Mouse (Mus musculus): ENCODE measurements around the gene Pim2.
A peak's percentile ranks its signal among the peaks of the same experiment; 100 is the strongest.

The Pim2 gene

DNA sequence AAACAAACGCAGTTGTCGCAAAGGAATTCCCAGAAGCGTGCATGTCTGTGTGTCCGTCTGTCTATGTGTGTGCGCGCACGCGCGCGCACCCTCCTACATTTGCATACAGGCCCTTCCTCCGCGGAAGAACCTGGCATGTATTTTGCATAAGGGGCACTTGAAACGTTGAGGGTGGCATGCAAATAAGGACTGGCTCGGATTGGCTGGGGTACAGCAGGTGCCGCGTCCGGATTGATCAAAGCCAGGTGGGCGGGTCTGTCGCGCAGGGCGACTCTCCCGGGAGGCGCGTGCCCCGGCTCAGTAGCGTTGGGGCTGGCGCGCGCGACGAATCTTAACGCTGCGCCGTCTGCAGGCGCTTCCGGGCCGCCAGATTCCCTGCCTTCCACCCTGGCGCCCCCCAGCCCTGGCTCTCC is at the start of gene Pim2:
TSS of gene Pim2 (plus strand) at position 256 of the 413 bp plus-strand sequence.
- peak; percentile 64 to 68 for DNase-seq (ENCODE audit: low spot score in 2 of 2)

DNA sequence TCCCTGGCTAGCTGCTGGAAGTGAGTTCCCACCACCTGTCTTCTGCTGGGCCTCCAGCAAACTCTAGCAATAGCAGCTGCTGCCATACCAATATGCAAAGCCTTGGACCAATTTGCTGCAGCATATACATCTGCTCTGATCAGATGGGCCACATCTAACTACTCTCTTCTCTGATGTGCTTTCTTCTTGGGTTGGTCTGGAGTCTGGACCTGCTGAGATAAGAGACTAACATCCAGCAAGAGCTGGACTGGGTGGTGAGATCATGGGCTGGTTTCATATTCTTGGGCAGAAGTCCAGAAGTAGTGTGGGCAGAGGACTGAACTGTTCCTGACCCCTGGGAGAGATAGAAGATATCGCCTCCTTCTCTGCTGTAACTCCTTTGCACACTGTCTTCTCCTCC is 40.9 kb upstream of the Pim2 start:
- no peak for DNase-seq (ENCODE audit: low spot score in 2 of 2)

DNA sequence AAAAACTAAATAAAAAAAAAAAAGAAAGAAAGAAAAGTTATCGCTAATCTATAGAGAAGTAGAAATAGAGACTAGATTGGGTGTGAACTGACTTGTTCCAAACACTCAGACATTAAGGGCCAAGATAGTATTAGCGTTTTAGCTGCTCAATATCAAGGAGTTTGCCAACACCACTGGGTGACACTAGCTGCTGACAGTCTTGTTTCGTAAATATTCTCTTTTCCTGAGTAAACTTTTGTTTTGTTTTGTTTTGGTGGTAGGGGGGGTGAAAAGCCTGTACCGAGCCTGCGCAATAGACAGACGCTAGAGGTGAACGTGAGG is 37.3 kb upstream of the Pim2 start:
- no peak for DNase-seq (ENCODE audit: low spot score in 2 of 2)

DNA sequence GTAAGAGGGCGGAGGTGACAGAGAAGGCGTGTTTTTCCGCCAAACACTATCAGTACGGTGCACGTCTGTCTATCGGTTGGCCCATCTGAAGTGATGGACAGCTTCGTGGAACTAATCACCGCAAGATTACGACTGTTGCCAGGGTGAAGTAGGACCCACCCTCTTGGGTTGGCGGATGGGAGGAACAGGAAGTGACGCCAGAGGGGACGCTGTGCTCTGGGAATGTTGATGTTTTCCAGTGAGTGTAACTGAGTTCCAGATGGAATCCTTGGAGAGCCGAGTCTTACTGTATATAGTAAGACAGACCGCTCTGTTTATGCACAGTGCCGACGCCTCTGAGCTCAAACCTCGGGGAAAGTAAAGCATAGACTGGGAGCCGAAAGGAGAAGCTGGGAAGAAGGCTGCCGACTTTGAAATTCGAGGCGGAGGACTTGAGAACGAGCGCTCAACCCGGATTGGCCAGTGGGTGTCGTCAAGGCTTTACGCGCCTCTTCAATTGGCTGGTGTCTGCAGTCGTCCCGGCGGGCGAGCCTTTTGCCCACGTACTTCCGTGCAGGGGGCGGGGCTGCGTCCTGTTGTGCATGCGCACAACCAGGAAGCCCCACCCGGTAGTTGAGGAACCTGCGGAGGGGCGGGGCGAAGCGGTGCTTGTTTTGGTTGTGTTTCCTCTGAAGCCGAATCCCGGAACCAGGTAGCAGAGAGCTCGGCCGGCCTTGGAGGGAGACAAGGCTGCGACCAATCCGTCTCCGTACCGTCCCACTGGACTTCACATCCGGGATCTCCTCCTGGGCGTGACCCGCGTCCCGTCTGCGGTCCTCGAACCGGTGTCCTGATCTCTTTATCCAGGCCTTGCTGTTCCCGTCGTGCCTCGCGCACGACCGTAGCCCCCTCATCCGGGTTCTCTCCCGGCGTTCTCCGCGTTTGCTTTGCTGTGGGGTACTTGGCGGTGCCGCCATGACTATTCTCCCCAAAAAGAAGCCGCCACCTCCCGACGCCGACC is 36.6 kb upstream of the Pim2 start, which contains the start of gene Otud5:
TSS of gene Otud5 (plus strand) at position 202 of the 1,000 bp plus-strand sequence.
- peak; percentile 90 to 91 for DNase-seq (ENCODE audit: low spot score in 2 of 2)

DNA sequence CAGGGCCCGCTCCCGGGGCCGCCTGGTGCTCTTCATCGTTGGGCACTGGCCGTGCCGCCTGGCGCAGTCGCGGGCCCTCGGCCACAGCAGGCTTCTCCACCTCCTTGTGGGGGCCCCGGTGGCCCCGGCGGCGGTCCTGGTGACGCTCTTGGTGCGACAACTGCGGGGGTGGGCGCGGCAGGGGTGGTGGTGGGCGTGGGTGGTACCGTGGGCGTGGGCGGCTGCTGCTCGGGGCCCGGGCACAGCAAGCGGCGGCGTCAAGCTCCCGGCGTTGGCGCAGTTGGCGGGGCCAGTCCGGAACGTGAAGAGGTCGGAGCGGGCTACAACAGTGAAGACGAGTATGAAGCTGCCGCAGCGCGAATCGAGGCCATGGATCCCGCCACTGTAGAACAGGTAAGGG is 35.7 kb upstream of the Pim2 start:
- DNase-seq (ENCODE audit: low spot score in 2 of 2) = no peak

DNA sequence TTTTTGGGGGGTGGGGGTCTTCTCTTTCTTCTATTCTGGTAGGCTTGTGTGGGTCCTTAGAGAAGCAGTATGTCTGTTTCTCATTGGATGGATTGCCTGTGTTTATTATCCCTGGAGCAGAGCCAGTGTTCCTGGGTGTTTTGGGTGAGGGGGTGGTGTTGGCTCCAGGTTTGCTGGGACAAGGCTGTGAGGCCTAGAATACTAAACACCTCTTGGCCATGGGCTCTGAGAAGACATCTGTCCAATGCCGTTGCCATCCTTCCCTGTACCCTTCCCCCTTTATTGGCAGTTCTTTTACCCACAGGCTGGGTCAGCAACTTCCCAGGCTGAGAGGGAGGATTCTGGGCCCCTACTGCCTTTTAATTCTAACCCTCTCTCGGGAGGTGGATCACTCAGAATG is 30.2 kb upstream of the Pim2 start:
- DNase-seq (ENCODE audit: low spot score in 2 of 2) = no peak

DNA sequence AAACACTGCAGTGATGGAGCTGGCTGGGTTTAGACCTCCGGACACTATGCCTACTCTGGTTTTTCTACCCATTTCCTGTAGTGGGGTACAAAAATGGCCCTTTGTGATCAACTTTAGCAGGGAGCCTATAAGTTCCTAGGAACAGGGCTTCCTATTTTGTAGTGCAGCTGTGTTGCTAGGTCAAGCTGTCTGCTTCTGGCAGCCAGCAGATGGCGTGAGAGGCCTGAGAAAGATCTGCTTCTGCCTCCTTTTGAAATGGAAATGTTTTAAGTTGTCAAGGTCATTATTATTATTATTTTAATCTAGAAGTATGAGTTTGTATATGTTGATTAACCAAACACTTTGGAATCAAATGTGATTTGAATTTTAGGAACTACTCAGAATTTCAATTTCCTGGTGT is 23.5 kb upstream of the Pim2 start:
- DNase-seq (ENCODE audit: low spot score in 2 of 2) = no peak

DNA sequence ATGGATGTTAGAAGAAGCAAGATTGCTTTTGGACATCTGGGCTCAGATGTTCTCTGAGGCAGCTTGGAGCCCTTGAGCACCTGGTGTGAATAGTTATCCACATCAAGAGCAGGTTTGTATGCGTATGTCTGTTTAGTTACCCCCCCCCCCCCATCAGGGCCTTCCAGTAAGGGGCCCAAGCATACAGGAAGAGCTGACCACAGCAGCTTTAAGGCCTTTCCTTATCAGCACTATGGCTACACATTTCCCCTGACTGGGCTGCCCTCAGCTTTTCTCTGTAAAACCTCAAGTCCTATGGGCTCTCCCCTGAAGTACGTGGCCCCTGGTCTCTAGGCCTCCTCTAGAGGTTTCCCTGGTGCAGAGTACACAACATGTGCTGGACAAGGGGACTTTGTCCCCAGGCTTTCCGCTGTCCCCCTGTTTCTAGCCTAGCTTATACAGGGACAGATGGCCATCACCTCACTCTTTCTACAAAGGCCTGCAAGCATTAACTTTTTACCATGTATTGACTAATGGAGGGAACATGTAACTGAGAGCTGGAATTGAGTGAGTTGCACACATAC is 18.8 kb upstream of the Pim2 start:
- DNase-seq (ENCODE audit: low spot score in 2 of 2) = no peak

DNA sequence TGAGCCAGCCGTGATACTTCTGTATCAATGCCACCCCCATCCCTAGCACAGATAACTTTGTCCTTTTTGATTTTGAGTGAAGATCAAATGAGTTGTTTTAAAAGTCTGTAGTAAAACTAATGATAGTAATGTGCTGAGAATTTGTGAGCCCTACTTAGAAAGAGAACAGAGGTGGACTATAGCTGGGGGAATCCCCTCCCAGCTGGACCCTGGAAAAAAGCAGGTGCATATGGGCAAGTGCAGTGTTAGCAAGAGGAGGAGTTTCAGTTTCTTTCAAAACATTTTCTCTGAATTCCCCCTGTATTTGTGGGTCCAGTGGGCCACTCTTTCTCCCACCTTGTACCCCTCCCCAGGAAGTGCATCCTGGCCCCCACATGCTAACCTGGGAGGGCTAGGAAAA is 14.9 kb upstream of the Pim2 start:
- no peak for DNase-seq (ENCODE audit: low spot score in 2 of 2)

DNA sequence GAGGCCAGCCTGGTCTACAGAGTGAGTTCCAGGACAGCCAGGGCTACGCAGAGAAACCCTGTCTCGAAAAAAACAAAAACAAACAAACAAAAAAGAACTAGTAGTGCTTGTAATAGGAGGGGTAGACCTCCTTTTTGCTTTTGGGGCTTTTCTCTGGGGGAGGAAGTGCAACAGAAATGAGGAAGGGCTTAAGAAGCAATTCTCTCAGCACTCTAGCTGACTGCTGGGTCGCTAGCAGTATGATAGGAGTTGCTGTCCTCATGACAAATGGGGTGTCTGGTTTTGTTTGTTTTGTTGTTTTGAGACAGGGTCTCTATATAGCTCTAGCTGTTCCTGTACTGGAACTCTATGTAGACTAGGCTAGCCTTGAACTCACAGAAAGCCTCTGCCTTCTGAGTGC is 13.5 kb upstream of the Pim2 start:
- DNase-seq (ENCODE audit: low spot score in 2 of 2) = no peak

DNA sequence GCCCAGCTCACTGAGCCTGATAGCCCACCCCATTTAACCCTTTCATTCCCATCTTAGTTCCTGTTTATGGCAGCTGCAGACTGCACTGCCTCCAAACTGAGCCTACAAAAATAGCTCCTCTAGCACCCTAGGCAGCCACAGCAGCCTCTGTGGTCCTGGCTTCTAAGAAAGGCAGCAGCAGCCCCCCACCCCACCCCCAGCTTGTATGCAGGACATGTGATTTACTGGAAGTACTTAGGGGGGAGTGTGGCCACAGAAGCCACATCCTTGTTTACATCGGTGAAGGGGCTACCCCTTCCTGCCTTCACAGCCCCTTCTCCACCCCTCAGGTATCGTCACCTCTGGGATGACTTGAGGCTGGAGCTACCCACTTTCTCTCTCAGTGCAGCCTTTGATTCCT is 12.7 kb upstream of the Pim2 start:
- no peak for DNase-seq (ENCODE audit: low spot score in 2 of 2)

DNA sequence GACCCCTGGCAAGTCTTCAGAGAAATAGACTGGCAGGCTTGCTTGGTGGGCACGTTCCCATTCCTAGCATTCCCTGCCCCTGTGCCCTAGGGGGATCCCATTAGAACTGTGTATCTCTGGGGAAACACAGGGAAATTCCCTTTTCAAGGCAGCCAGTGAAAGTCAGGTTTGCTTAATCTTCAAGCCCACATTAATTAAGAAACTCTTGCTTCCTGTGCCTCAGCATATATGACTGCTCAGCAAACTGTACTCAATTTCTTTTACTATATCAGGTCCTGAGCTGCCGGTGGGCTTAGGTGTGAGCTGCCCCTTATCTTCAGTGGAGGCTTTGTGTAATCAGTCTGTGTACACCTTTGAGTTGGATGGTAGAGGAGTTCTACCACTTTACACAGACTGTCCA is 12.3 kb upstream of the Pim2 start:
- DNase-seq (ENCODE audit: low spot score in 2 of 2) = no peak

DNA sequence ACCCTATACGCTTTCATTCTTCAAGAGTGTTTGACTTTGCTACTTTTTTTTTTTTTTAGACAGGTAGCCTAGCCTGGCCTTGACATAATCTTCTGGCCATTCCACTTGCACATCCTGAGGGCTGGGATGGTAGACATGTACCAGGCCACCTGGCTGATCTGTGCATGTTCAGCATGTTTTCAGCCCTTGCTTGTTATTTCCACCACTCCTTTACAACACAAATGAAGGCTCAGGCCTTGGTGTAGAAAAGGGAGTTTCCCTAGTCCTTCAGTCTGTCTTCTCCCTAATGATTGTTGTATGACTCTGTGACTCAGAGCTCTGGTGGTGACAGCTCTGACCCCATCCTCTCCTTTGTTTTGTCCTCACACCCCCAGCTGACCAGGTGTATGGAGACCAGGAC is 10.9 kb upstream of the Pim2 start:
- DNase-seq (ENCODE audit: low spot score in 2 of 2) = no peak

DNA sequence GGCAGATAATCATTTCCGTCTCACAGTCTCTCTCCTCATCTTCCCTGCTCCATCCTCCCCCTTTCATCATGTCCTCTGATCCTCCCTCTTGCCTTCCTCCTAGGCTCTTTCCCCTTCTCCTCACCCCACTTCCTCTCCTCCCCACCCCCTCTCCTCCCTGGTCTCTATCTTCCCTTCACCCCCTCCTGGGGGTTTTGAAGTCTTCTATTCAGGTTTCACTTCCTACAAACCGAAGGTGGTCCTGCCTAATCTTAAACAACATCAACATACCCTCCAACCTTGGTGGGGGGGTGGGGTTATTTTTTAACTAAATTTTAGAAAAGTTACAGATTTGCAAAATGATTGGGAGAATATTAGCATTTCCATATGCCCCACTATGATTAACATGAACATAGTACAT is 9.6 kb upstream of the Pim2 start:
- no peak for DNase-seq (ENCODE audit: low spot score in 2 of 2)

DNA sequence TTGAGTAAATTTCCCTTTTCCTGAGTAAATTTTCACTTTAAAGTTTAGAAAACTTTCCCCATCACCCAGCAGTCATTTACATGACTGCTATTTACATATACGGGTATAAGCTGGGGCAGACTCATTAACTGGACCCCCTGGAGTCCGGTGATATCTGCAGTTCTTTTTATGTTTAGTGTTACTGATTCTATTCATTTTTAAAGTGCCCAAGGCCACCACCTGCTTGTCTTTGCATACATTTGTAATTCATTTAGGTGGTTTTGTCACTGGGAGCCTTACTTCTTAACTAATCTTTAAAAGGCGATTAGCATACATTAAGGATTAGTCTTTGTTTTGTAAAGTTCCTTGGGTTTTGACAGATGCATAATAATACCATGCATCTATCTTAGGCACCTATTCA is 8.2 kb upstream of the Pim2 start:
- DNase-seq (ENCODE audit: low spot score in 2 of 2) = no peak

DNA sequence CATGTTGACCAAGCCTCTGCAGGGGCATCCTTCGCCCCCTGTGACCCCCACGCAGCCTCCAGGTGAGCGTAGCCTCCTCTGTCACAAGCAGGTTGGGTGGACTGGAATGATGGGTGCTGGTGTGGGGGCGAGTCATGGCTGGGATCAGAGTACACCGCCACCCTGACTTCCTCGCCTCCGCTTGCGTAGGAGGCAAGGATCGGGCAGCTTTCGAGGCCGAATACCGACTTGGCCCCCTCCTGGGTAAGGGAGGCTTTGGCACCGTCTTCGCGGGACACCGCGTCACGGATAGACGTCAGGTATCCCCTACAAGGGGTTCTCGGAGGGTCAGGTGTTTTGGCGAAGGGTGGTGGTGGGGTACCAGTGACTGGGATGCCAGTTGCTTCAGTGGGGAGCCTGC is 433 bp downstream of the Pim2 start:
- no peak for DNase-seq (ENCODE audit: low spot score in 2 of 2)

DNA sequence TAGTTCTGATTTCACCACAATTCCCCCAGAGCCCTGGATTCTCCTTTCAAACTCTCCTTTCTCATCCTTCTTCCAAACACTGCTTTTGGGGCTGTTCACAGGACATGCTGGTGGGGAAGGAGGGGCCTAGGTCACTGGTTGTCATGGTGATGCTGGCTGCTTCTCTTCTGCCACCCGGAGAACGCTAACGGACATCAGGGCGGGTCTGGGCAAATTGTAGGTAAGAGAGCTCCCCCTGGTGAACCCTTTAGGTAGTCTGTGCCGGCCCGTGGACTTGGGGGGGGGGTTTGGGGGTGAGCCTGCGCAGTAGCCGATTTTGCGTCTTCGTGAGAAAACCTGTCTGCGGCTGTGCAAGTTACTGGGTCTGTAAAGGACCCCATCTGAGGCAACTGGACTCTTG is 1.8 kb downstream of the Pim2 start:
- DNase-seq (ENCODE audit: low spot score in 2 of 2) = peak in 1 of 2 experiments; percentile 39

DNA sequence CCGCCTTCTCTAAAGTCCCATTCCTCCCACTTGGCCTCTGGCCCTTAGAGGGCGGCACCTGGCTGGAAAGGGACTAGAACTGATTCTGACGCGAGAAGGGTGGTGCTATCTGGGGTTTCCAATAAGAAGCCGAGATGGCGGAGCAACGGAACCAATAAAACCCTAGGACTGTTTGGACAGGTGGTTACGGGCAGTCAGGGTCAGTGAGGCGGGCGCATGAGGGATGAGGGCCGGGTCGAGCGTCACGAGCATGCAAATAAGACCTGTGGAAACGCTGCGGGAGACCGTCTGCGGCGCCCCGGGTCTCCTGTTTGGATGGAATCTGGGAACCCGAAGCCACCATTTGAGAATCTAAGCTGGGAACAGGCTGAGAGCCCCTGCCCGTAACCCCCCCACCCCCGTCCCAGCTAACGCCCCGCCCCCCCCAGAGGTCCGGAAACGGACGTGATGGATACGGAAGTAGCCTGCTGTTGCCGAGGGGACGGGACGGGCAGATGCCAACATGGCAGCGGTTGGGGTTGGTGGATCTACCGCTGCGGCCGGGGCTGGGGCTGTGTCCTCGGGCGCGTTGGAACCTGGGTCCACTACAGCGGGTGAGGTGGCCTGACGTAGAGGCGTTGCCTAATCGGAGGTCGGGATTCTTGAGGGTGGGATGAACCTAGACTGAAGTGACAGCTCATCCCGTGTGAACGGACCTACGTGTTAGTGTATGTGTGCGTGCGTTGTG is 5.9 kb downstream of the Pim2 start, which contains the start of gene Slc35a2:
TSS of gene Slc35a2 (plus strand) at position 188 of the 727 bp plus-strand sequence.
- peak; percentile 77 to 79 for DNase-seq (ENCODE audit: low spot score in 2 of 2)

DNA sequence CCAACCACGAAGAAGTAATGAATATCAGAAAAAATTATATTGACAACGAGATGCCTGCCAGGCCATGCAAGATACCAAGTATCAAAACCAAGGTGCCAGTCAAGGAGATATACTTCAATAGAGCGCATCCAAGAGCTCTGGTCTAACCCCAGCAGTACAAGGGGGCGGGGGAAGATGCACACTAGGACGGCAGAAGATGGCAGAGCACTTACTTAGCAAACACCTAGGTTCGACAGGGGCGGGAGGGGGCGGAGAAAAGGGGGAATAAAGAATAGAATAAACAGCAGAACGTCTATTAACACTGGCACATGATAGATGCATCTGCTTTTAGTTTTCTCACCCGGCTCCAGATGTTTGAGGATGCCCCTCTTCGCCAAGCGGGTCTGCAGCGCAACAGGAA is 20.1 kb downstream of the Pim2 start:
- DNase-seq (ENCODE audit: low spot score in 2 of 2) = no peak

DNA sequence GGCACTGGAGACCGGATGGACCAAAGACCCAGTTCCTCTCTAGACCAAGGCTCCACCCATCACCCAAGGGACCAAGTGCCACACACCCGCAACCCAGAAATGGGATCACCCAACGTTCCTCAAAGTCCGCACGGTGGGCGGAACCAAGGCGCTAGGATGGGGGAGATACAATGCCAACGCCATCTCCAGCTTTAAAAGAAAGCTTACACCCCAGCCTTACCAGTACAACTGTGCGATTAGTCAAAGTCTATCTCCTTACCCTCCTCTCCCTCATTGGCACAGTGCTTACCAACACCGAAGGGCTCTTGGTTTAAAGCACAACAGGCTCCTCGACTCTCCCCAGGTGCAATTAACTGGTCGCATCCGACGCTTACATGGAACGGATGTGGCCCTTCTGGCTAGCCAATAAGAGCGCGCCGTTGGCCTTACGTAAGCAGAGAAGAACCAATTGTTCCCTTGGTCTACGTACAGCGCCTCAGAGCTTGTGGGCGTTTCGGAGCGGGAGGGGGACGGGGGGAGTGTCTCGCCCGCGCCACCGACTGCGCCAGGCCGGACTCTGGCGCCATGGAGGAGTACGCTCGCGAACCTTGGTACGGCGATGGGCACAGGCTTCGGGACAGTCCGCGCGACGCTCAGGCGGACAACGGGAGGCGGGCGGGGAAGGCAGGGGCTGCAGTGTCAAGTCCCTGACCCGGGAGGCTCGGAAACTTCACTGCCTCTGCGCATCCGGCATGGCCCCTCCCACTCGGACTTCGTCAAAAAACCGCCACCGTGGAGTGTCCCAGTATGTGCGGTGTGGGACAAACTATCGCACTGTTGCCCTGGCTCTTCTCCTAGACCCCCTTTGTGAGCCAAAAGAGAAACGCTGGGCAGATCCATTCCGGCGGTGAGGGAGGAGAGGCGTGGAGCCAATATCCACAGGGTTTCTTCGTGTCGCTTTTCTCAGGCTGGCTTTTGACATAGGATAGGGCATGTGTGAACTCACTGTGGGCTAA is 21.1 kb downstream of the Pim2 start, which contains the start of the genes Pqbp1 and Timm17b:
TSS of gene Pqbp1 (minus strand) at position 390 of the 995 bp plus-strand sequence.
TSS of gene Timm17b (plus strand) at position 478 of the 995 bp plus-strand sequence.
- DNase-seq (ENCODE audit: low spot score in 2 of 2) = peak; percentile 76 to 88

DNA sequence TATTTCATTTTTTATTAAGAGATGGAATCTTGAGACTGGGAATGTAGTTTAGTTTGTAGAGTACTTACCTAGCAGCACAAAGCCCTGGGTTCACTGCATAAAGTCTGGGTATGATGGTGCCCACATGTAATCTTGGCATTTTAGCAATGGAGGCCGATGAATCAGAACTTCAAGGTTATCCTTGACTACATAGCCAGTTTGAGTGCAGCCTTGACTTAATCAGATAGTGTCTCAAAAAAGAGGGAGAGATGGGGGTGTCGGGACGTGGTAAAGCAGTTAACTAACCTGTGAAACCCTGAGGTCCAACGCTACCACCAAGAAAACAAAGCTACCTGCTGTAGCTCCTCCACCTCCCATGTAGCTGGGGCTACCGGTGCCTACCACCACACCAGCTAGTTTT is 26.4 kb downstream of the Pim2 start:
- DNase-seq (ENCODE audit: low spot score in 2 of 2) = no peak
